Mouse (Mus musculus): ENCODE data around the gene Capza1.
"Not testable (repeated sequence)": the region's sequence is repeated elsewhere in the genome, so short reads cannot be mapped to it uniquely, and the experiment has no call there.

The Capza1 gene

GRCm38 (mm10) chr3:104817481-104817990 is 46.8 kb downstream of the Capza1 start:
- DNase-seq (ENCODE audit: low read depth, low spot score) = no peak

- DNase-seq (ENCODE audit: low read depth, low spot score) = no peak
Observed at GRCm38 (mm10) chr3:104816130-104816529, 48.2 kb downstream of the Capza1 start.

- DNase-seq (ENCODE audit: low read depth, low spot score) = no peak
Observed at GRCm38 (mm10) chr3:104815346-104815745, 49.0 kb downstream of the Capza1 start.

GRCm38 (mm10) chr3:104814746-104815145 is 49.6 kb downstream of the Capza1 start:
- DNase-seq (ENCODE audit: low read depth, low spot score) = no peak

- not testable (repeated sequence) for DNase-seq (ENCODE audit: low read depth, low spot score)
Observed at GRCm38 (mm10) chr3:104813227-104813626, 51.1 kb downstream of the Capza1 start.

- DNase-seq (ENCODE audit: low read depth, low spot score) = no peak
Observed at GRCm38 (mm10) chr3:104812254-104812653, 52.1 kb downstream of the Capza1 start.

GRCm38 (mm10) chr3:104811752-104812151 is 52.6 kb downstream of the Capza1 start:
- DNase-seq (ENCODE audit: low read depth, low spot score) = no peak

GRCm38 (mm10) chr3:104805539-104805938 is 58.8 kb downstream of the Capza1 start:
- DNase-seq (ENCODE audit: low read depth, low spot score) = no peak

- DNase-seq (ENCODE audit: low read depth, low spot score) = no peak
Observed at GRCm38 (mm10) chr3:104804312-104804711, 60.0 kb downstream of the Capza1 start.

- DNase-seq (ENCODE audit: low read depth, low spot score) = no peak
Observed at GRCm38 (mm10) chr3:104801481-104801880, 62.8 kb downstream of the Capza1 start.

GRCm38 (mm10) chr3:104800681-104801080 is 63.6 kb downstream of the Capza1 start:
- DNase-seq (ENCODE audit: low read depth, low spot score) = no peak

- DNase-seq (ENCODE audit: low read depth, low spot score) = no peak
Observed at GRCm38 (mm10) chr3:104796430-104797082, 67.7 kb downstream of the Capza1 start.

- no peak for DNase-seq (ENCODE audit: low read depth, low spot score)
Observed at GRCm38 (mm10) chr3:104795661-104796340, 68.5 kb downstream of the Capza1 start.

- no peak for DNase-seq (ENCODE audit: low read depth, low spot score)
Observed at GRCm38 (mm10) chr3:104794953-104795470, 69.3 kb downstream of the Capza1 start.

- DNase-seq (ENCODE audit: low read depth, low spot score) = no peak
Observed at GRCm38 (mm10) chr3:104793871-104794828, 70.2 kb downstream of the Capza1 start.

GRCm38 (mm10) chr3:104792360-104793270 is 71.7 kb downstream of the Capza1 start:
- DNase-seq (ENCODE audit: low read depth, low spot score) = no peak

- DNase-seq (ENCODE audit: low read depth, low spot score) = no peak
Observed at GRCm38 (mm10) chr3:104791671-104792070, 72.6 kb downstream of the Capza1 start.

GRCm38 (mm10) chr3:104791017-104791416 is 73.3 kb downstream of the Capza1 start:
- DNase-seq (ENCODE audit: low read depth, low spot score) = no peak

GRCm38 (mm10) chr3:104790401-104790937 is 73.8 kb downstream of the Capza1 start:
- DNase-seq (ENCODE audit: low read depth, low spot score) = no peak

GRCm38 (mm10) chr3:104789822-104790221 is 74.5 kb downstream of the Capza1 start:
- DNase-seq (ENCODE audit: low read depth, low spot score) = no peak

GRCm38 (mm10) chr3:104789312-104789605 is 75.0 kb downstream of the Capza1 start:
- no peak for DNase-seq (ENCODE audit: low read depth, low spot score)
